Mouse (Mus musculus) liver, embryonic 14.5 days (tissue): ENCODE data around the gene Znrf3.

ENCODE experiments used
- CTCF ChIP-seq: IDR thresholded peaks from 2 replicates; pipeline ENCODE4 v1.5.1; 2016; ENCODE audit warnings: antibody characterized with exemption, low read depth, control low read depth
- EP300 ChIP-seq: IDR thresholded peaks from 2 replicates; pipeline ENCODE4 v1.6.1; 2016; ENCODE audit warnings: antibody characterized with exemption, low read depth

GRCm38 (mm10) chr11:5239706-5240690, 204.6 kb downstream of the Znrf3 start:
- TF ChIP-seq CTCF (no peak), EP300 (peak; percentile 44)
